Mouse (Mus musculus): ENCODE results near the gene Rasal2.

DNA sequence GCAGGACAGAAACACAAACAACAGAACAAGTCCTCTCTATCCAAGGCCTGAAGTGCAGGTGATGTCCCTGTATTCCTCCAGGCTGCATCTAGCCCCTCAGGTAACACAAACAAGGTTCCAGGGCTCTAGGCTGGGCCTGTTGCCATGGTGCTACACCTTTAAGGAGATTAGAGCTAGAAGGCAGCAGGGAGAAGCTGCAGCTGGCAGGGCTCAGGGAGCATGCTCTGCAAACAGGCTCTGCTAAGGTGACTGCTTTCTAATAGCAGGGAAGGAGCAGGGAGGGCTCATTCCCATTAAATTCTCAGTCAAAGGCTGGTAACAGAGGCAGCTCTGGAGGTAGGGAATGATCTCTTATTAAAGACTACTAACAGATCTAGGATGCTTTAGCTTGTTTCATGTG, 231.3 kb downstream of the Rasal2 start:
- no peak for TF ChIP-seq GATA1 (IDR thresholded peaks at IDR 0.05; ENCODE audit: borderline replicate concordance, low read length)
- TF ChIP-seq FLI1 (IDR thresholded peaks at IDR 0.05; ENCODE audit: low read length) = no peak

Data from megakaryocyte, embryonic 14.5 days (primary cell).